Mouse (Mus musculus) skeletal muscle tissue, adult 2 months (tissue): ENCODE measurements at regions not wholly inside any gene's neighbourhood (a gene's known extent, or its start where the extent isn't known, plus 50 kb on each side); places are given as distances from the start of the nearest gene placed in this dataset.

Source experiments
- DNase-seq: peaks from one replicate; pipeline ENCODE4 v3.0.0-alpha.2; 2012; ENCODE audit warnings: low read depth, low spot score

DNA sequence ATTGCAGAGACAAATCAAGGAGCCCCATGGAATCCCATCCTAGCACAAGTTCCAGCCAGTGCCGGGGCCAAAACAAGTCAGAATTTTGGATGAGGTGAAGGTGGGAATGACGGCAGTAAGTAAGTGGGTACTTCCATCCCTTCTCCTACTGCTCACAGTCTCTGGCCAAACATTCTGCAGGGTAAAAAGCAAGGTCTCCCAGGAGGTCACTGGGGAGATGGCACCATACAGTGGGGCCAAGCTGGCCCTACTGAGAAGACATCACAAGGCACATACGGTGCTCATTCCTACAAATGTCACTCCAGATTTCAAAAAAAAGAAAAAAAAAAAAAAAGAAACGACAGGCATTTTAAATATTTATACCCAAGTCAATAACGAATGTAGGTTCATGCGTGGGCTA lies 129.6 kb downstream of the Ddx11 start:
- no peak for DNase-seq

DNA sequence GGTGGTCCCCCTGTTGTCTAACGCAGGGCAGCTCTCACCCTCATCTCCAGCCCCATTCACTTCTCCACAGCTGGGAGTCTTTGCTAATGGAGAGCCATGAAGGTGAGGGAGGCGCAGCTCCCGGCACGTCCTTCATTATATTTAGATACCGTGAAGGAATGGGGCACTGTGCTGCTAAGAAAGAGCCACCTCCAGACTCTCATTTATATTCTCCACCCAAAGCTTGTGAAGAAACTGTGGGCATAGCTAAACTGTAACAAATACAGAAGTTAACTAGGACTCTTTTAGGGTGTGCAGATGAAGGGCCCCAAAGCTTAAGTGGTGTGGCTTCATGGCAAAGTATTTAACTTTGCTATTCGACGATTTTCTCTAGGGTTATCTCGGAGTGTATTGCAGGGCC lies 136.4 kb downstream of the Ddx11 start:
- DNase-seq, result no peak

DNA sequence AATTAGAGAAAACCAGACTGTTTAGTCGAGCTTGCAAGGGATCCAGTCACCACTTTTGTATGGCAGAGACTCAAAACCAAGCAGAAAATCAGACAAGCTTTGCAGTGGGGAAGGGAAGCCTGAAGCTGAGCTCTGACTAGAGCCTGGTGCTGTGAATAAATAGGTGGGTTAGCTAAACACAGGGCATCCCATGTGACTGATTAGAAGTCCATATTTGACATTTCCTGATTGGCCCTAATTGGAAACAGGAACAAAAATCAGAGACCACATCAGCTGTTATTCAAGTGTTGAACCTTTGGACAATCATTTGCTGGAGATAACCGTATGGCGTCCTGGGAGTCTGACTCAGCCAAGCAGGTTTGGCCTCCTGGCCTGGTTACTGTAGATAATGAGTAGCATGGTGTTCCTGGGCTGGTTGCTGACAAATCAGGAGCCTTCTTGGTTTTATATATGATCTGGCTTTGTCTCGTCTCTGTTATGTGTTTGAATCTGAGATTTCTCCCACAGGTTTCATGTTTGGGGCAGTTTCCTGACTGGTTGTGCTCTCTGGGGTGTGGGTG lies 139.4 kb downstream of the Ddx11 start:
- no peak for DNase-seq

DNA sequence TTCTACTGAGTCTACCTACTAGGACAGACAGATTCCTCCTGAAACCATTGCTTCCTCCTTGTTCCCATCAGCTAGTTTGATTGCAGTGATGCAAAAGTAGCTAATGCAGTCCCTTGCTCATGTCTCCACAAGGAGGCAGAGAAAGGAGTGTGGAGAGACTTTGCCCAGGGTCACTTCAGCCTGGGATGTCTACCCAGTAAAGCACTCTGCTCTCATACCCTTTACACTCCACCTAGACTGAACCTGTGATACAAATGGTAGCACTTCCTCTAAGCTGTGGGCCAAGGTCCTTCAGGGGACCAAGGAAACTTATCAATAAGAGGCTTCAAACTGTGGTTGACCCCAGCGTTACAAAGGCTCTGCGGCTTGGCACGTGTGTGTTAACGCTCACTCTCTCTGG lies 140.1 kb downstream of the Ddx11 start:
- DNase-seq, result no peak

DNA sequence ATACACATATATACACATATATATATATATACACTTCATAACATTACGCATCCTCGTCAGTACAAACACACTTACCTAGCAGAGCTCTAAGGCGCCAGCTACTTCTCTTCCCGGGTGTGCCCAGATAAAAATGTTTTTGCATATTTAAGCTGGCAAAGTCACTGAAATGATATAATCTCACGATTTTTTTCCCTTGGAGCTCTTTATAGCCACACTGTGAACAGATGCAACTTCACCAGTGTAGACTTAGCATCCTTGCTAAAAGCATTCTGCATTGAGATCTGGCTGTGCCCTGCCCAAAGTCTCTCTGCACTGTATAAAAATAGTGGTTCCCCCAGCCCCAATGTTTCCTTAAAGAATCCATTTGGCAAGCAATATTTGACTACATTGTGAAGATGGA lies 143.5 kb downstream of the Ddx11 start:
- DNase-seq, result no peak

DNA sequence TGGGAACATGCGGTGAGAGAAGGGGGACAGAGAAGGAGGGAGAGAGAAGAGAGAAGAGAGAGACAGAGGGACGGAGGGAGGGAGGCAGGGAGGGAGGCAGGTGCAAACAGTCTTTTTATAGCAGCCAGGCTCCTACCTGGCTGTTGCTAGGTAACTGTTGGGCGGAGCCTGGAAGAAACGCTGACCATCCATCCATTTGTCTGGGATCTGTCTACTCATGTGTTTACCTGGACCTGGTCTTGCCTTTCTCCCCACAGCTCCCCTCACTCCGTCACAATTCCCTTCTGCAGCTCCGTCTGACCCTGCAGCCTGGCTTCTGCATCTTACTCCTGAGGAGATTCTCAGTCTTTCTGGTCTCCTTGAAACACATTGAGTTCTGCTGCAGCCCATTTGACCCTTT lies 144.5 kb downstream of the Ddx11 start:
- no peak for DNase-seq

DNA sequence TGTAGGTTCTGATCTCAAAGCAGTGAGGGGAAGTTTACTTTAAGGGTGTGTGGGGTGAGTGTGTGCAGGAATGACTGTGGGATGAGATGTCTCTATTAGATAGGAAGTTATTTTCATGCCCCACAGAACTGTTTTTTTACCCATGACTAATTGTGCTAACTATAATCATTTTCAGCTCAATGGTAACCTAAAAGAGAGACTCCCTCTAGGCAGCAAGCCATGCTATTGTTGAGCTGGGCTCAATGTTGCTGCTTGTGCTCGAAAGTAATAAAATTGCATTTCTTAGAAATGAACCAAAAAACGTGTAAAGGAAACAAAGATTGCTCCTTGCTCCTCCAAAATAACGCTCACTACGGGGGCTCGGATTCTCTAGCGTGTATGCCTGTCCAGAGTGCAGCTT lies 146.2 kb downstream of the Ddx11 start:
- no peak for DNase-seq

DNA sequence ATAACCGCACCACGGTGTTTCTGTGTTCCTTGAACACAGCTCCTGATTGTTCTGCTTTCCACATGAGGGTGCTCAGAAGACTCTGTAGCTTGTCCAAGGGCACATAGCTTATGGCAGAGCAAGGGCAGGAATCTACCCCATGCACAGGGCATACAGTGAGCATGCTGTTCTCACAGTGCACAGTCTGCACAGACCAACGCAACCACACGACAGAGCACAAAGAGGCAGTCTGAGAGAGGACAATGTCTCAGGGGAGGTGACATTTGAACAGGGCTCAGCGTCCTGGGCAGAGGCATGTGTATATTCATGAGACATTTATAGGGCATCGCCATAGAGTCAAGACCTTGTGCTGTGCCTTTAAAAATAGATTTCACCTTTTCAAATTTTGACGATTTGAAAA lies 148.6 kb downstream of the Ddx11 start:
- no peak for DNase-seq

DNA sequence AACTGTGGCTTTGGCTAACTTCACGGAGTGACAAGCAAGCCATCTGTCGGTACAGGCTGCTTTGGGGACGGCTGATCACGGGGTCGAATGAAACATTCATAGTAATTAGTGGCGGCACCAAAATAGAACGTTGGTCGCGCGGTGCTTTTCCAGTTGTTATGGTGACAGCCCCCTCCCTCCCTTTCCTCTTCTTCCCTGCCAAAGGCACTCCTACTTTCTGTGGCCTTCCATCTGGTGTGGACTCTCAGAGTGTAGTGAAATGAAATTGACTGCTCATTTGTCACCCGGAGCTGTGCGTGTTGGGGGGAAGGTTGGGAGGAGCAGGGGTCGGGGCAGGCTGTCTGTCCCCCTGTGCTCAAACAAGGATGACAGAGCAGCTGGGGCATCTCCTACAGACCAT lies 153.5 kb downstream of the Ddx11 start:
- DNase-seq, result peak; percentile 4

DNA sequence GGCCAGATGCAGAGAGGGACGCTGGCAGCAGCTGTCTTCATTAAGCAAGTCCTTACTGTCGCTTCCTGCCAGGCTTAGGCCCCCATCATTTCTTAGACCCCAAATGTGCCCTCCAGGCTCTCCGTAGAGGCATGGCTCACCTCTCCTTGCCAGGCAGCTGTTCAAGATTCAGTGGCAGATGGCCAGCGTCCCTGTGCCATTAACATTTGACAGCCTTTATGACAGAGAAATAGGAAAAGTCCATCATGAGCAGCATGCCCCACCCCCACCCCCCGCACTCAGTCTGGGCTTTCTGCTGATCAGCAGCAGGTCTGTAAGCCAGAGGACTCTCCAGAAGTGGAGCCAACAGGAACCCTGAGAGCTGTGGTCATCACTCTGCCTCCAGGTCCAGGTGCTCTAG lies 154.7 kb downstream of the Ddx11 start:
- DNase-seq, result no peak

DNA sequence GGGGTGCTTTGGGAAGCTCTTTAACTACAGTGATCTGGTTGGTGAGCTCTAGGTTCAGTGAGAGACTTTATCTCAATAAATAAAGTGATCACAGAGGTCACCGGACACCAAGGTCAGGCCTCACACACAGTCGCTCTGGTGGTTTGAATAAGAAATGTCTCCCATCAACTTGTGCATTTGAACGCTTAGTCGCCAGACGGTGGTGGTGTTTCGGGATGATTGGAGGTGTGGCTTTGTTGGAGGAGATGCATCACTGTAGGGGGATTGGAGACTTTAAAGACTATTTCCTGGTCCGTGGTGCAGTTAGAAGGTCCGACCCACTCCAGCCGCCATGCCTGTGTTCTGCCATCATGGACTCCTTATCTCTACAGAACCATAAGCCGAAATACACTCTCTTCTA lies 162.0 kb downstream of the Ddx11 start:
- DNase-seq, result no peak
